Mouse (Mus musculus) skeletal muscle tissue, postnatal 0 days (tissue): ENCODE measurements around the gene Cept1. TPM values are rescaled to one million over a fixed set of nuclear protein-coding genes. Genes with fewer than 3 reads are reported as not detected.

Experiments used
- polyA plus RNA-seq: library from polyadenylated mRNA; unstranded; fragments of >200 nt; fragmentation: Nextera tagmentation; extraction: Ambion mirVana; gene quantifications from 2 replicates; pipeline ENCODE4 v1.2.1, GENCODE M21; 2015

The Cept1 gene
- polyA plus RNA-seq, result 24.4 and 31.3 TPM in 2 replicates

DNA sequence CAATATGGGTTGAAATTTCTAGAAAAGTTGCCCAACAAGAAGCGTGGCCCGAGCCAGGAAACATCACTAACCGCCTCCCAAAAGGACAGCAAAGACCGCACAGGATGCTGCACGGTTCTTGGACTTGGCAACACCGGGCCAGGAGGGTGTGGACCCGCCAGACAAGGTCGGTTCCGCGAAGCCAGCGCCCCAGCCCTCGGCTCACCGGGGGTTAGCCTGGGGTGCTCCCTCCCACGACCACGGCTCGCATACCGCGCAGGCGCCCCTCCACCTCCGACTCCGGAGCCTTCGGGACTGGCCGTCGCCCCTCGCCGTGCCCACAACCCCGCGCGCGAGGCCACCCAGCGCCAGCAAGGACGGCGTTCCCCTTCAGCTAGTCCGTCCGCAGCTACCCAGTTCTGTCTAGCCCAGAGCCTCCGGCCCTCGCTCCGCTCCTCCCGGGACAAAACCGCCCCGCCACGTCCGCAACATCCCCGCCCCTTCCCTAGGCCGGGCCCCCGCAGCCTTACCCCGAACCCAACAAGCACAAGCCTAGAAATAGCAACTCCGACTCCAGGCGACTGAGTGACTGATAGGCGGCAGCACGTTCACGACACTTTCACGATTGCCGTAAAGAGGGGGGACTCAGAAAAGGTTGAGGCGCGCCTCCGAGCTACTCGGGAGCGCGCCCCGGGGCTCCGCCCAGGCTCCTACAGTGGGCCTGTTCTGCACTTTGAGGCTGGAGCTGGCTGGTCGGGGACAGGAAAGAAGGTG, at the start of gene Cept1, which contains the start of gene Dram2:
Cept1 (minus strand) TSS at position 632 of the 753 bp plus-strand sequence.
Dram2 (plus strand) TSS at position 628 of the 753 bp plus-strand sequence.

GRCm38 (mm10) chr3:106482281-106483081, 65.1 kb downstream of the Cept1 start, which contains the start of gene Dennd2d:
Gene Dennd2d (plus strand): TSS chr3:106482405.

Other genes starting within 250 kb of the Cept1 start
- gene Chil6, start 141.6 kb downstream of the Cept1 start, polyA plus RNA-seq, result 0.10 TPM in 1 of 2 replicates, not detected in the other
- 0.36 and 1.9 TPM in 2 replicates for gene Dennd2d, start 65.4 kb downstream of the Cept1 start, polyA plus RNA-seq
- 80.7 and 82.8 TPM in 2 replicates for gene Dram2, start within 50 bp of the Cept1 start, polyA plus RNA-seq
- 8.0 and 10.1 TPM in 2 replicates for gene Lrif1, start 137.2 kb upstream of the Cept1 start, polyA plus RNA-seq
- gene Cd53, start 242.3 kb upstream of the Cept1 start, polyA plus RNA-seq, result 10.6 and 13.8 TPM in 2 replicates